Mouse (Mus musculus): Measurements from ENCODE around the gene Cad. TPM values are rescaled to one million over a fixed set of nuclear protein-coding genes. Genes with fewer than 3 reads are reported as not detected.
"Not testable (repeated sequence)": the region's sequence is repeated elsewhere in the genome, so short reads cannot be mapped to it uniquely, and the experiment has no call there.

Gene Cad
- 22.9 and 23.1 TPM in 2 replicates for polyA plus RNA-seq (2014; fragmentation: Nextera tagmentation; extraction: Ambion mirVana)

- Histone ChIP-seq H3K4me1 (ENCODE audit: control insufficient read depth, insufficient read depth, low read length) (peaks cover 6% of the 10 kb centered on the region; the same call in 1 of the 2 replicates), H3K27me3 (ENCODE audit: control insufficient read depth, insufficient read depth, low read length) (no peaks in the 10 kb centered on the region), H3K9ac (ENCODE audit: low read depth, low read length) (peak within 1 kb of the TSS; percentile 89), H3K4me3 (ENCODE audit: low read depth, low read length) (peak within 1 kb of the TSS; percentile 74), H3K4me2 (peak within 1 kb of the TSS; percentile 96), H3K27ac (ENCODE audit: low read depth, low read length) (peak within 1 kb of the TSS; percentile 70), H3K36me3 (ENCODE audit: control insufficient read depth, insufficient read depth, low read length) (peaks cover 7% of the 10 kb centered on the region), H3K9me3 (replicated peaks; ENCODE audit: control insufficient read depth, low read length) (no peaks in the 10 kb centered on the region)
- ATAC-seq (replicated peaks; ENCODE audit: insufficient number of reproducible peaks, low FRiP score, low TSS enrichment), result peak; percentile 95
- WGBS (ENCODE audit: insufficient replicate concordance), result under 1% methylated on average over 63 of the region's 64 CpGs
Observed at GRCm38 (mm10) chr5:31054261-31055215, at the start of gene Cad. Gene Cad (plus strand): TSS chr5:31054780.

- no peak overlapping the region for H3K9ac ChIP-seq (ENCODE audit: low read depth, low read length)
- H3K9me3 ChIP-seq (replicated peaks; ENCODE audit: control insufficient read depth, low read length), result no peaks in the 10 kb centered on the region
- peaks cover 3% of the 10 kb centered on the region; the same call in 1 of the 2 replicates for H3K4me1 ChIP-seq (ENCODE audit: control insufficient read depth, insufficient read depth, low read length)
- ATAC-seq (replicated peaks; ENCODE audit: insufficient number of reproducible peaks, low FRiP score, low TSS enrichment), result no peak
- H3K4me3 ChIP-seq (ENCODE audit: low read depth, low read length), result no peak overlapping the region
- WGBS (ENCODE audit: insufficient replicate concordance), result 65% methylated on average over 3 of the region's 3 CpGs
- no peak overlapping the region for H3K27ac ChIP-seq (ENCODE audit: low read depth, low read length)
- H3K27me3 ChIP-seq (ENCODE audit: control insufficient read depth, insufficient read depth, low read length), result no peaks in the 10 kb centered on the region
- no peaks in the 10 kb centered on the region for H3K36me3 ChIP-seq (ENCODE audit: control insufficient read depth, insufficient read depth, low read length)
- H3K4me2 ChIP-seq, result no peak overlapping the region
Observed at GRCm38 (mm10) chr5:31012737-31013136, 41.8 kb upstream of the Cad start.

- no peak for ATAC-seq (replicated peaks; ENCODE audit: insufficient number of reproducible peaks, low FRiP score, low TSS enrichment)
- Histone ChIP-seq H3K9me3 (replicated peaks; ENCODE audit: control insufficient read depth, low read length) (no peaks in the 10 kb centered on the region), H3K36me3 (ENCODE audit: control insufficient read depth, insufficient read depth, low read length) (no peaks in the 10 kb centered on the region), H3K4me1 (ENCODE audit: control insufficient read depth, insufficient read depth, low read length) (peaks cover 3% of the 10 kb centered on the region; the same call in 1 of the 2 replicates), H3K27me3 (ENCODE audit: control insufficient read depth, insufficient read depth, low read length) (no peaks in the 10 kb centered on the region), H3K4me2 (peak overlapping the region; percentile 20; the same call in 1 of the 2 replicates), H3K9ac (ENCODE audit: low read depth, low read length) (no peak overlapping the region), H3K27ac (ENCODE audit: low read depth, low read length) (peak overlapping the region; percentile 69), H3K4me3 (ENCODE audit: low read depth, low read length) (no peak overlapping the region)
- whole genome bisulfite sequencing (ENCODE audit: insufficient replicate concordance), result 19% methylated on average over 2 of the region's 2 CpGs
Observed at GRCm38 (mm10) chr5:31015913-31016312, 38.7 kb upstream of the Cad start.

DNA sequence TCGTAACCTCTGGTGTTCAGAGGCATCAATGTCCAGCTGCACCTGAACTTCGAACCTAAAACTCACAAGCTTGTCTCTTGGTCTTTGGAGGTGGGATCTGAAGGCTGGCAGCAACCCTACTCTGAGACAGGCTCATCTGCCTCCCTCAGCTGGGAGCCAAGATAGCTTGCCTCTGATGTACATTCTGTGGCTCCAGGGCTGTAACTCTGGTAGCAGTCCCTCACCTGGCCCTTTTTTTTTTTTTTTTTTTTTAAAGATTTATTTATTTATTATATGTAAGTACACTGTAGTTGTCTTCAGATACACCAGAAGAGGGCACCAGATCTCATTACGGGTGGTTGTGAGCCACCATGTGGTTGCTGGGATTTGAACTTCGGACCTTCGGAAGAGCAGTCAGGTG, 32.8 kb upstream of the Cad start:
- not testable (repeated sequence) for H3K36me3 ChIP-seq (ENCODE audit: control insufficient read depth, insufficient read depth, low read length); H3K27ac ChIP-seq (ENCODE audit: low read depth, low read length); H3K4me3 ChIP-seq (ENCODE audit: low read depth, low read length); H3K27me3 ChIP-seq (ENCODE audit: control insufficient read depth, insufficient read depth, low read length); ATAC-seq (replicated peaks; ENCODE audit: insufficient number of reproducible peaks, low FRiP score, low TSS enrichment); H3K9me3 ChIP-seq (replicated peaks; ENCODE audit: control insufficient read depth, low read length); H3K9ac ChIP-seq (ENCODE audit: low read depth, low read length); H3K4me2 ChIP-seq; H3K4me1 ChIP-seq (ENCODE audit: control insufficient read depth, insufficient read depth, low read length)
- 83% methylated on average over 4 of the region's 5 CpGs for WGBS (ENCODE audit: insufficient replicate concordance)

- no peak for ATAC-seq (replicated peaks; ENCODE audit: insufficient number of reproducible peaks, low FRiP score, low TSS enrichment)
- Histone ChIP-seq H3K4me1 (ENCODE audit: control insufficient read depth, insufficient read depth, low read length) (no peaks in the 10 kb centered on the region), H3K27ac (ENCODE audit: low read depth, low read length) (no peak overlapping the region), H3K9ac (ENCODE audit: low read depth, low read length) (no peak overlapping the region), H3K9me3 (replicated peaks; ENCODE audit: control insufficient read depth, low read length) (no peaks in the 10 kb centered on the region), H3K4me2 (no peak overlapping the region), H3K4me3 (ENCODE audit: low read depth, low read length) (no peak overlapping the region), H3K27me3 (ENCODE audit: control insufficient read depth, insufficient read depth, low read length) (no peaks in the 10 kb centered on the region), H3K36me3 (ENCODE audit: control insufficient read depth, insufficient read depth, low read length) (no peaks in the 10 kb centered on the region)
- 73% methylated on average over 1 of the region's 1 CpGs for WGBS (ENCODE audit: insufficient replicate concordance)
Observed at GRCm38 (mm10) chr5:31022690-31023089, 31.9 kb upstream of the Cad start.

GRCm38 (mm10) chr5:31023254-31023653, 31.3 kb upstream of the Cad start:
- no peaks in the 10 kb centered on the region for H3K36me3 ChIP-seq (ENCODE audit: control insufficient read depth, insufficient read depth, low read length)
- H3K9me3 ChIP-seq (replicated peaks; ENCODE audit: control insufficient read depth, low read length), result no peaks in the 10 kb centered on the region
- H3K27me3 ChIP-seq (ENCODE audit: control insufficient read depth, insufficient read depth, low read length), result no peaks in the 10 kb centered on the region
- no peak overlapping the region for H3K4me2 ChIP-seq
- no peak overlapping the region for H3K27ac ChIP-seq (ENCODE audit: low read depth, low read length)
- 32% methylated on average over 3 of the region's 4 CpGs for WGBS (ENCODE audit: insufficient replicate concordance)
- no peak overlapping the region for H3K4me3 ChIP-seq (ENCODE audit: low read depth, low read length)
- H3K4me1 ChIP-seq (ENCODE audit: control insufficient read depth, insufficient read depth, low read length), result no peaks in the 10 kb centered on the region
- no peak for ATAC-seq (replicated peaks; ENCODE audit: insufficient number of reproducible peaks, low FRiP score, low TSS enrichment)
- H3K9ac ChIP-seq (ENCODE audit: low read depth, low read length), result no peak overlapping the region

GRCm38 (mm10) chr5:31024641-31025040, 29.9 kb upstream of the Cad start:
- H3K27me3 ChIP-seq (ENCODE audit: control insufficient read depth, insufficient read depth, low read length), result no peaks in the 10 kb centered on the region
- no peaks in the 10 kb centered on the region for H3K4me1 ChIP-seq (ENCODE audit: control insufficient read depth, insufficient read depth, low read length)
- H3K36me3 ChIP-seq (ENCODE audit: control insufficient read depth, insufficient read depth, low read length), result no peaks in the 10 kb centered on the region
- no peaks in the 10 kb centered on the region for H3K9me3 ChIP-seq (replicated peaks; ENCODE audit: control insufficient read depth, low read length)
- no peak overlapping the region for H3K27ac ChIP-seq (ENCODE audit: low read depth, low read length)
- no peak overlapping the region for H3K4me3 ChIP-seq (ENCODE audit: low read depth, low read length)
- no peak overlapping the region for H3K4me2 ChIP-seq
- H3K9ac ChIP-seq (ENCODE audit: low read depth, low read length), result no peak overlapping the region
- no peak for ATAC-seq (replicated peaks; ENCODE audit: insufficient number of reproducible peaks, low FRiP score, low TSS enrichment)

DNA sequence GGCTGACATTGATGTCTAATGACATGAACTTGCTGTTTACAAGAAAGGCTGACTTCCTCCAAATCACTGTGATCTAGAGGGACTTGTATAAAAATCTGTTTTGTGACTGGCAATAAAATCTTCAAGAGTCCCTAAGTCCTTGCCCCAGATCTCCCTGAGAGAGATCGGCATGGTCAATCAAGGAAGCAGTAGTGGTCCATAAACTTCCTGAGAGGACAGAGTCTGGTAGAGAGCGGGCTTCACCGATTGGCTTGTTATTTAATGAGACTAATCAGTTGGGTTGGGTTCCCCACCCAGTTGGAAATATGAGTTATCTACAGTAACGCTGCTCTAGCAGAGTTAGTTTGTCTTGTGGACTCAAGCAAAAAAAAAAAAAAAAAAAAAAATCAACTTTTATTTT, 23.7 kb upstream of the Cad start:
- Histone ChIP-seq H3K27me3 (ENCODE audit: control insufficient read depth, insufficient read depth, low read length) (no peaks in the 10 kb centered on the region), H3K4me1 (ENCODE audit: control insufficient read depth, insufficient read depth, low read length) (no peaks in the 10 kb centered on the region), H3K4me2 (no peak overlapping the region), H3K9me3 (replicated peaks; ENCODE audit: control insufficient read depth, low read length) (no peaks in the 10 kb centered on the region), H3K9ac (ENCODE audit: low read depth, low read length) (no peak overlapping the region), H3K4me3 (ENCODE audit: low read depth, low read length) (no peak overlapping the region), H3K27ac (ENCODE audit: low read depth, low read length) (no peak overlapping the region), H3K36me3 (ENCODE audit: control insufficient read depth, insufficient read depth, low read length) (no peaks in the 10 kb centered on the region)
- whole genome bisulfite sequencing (ENCODE audit: insufficient replicate concordance), result 81% methylated on average over 4 of the region's 4 CpGs
- no peak for ATAC-seq (replicated peaks; ENCODE audit: insufficient number of reproducible peaks, low FRiP score, low TSS enrichment)

DNA sequence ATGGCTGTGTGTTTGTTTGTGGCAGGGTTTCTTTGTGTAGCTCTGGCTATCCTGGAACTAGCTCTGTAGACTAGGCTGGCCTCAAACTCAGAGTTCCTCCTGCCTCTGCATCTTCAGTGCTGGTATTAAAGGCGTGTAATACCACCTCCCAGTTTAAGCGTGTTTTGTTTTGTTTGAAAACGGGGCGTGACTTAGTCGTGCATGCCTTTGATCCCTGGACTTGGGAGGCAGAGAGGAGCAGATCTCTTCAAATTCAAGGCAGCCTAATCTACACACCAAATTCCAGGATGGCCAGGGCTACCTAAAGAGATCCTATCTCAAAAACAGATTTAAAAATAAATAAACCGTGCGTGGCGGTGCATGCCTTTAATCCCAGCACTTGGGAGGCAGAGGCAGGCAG, 23.1 kb upstream of the Cad start:
- Histone ChIP-seq H3K9ac (ENCODE audit: low read depth, low read length) (no peak overlapping the region), H3K4me2 (no peak overlapping the region), H3K27me3 (ENCODE audit: control insufficient read depth, insufficient read depth, low read length) (no peaks in the 10 kb centered on the region), H3K27ac (ENCODE audit: low read depth, low read length) (no peak overlapping the region), H3K4me1 (ENCODE audit: control insufficient read depth, insufficient read depth, low read length) (no peaks in the 10 kb centered on the region), H3K4me3 (ENCODE audit: low read depth, low read length) (no peak overlapping the region), H3K36me3 (ENCODE audit: control insufficient read depth, insufficient read depth, low read length) (no peaks in the 10 kb centered on the region), H3K9me3 (replicated peaks; ENCODE audit: control insufficient read depth, low read length) (no peaks in the 10 kb centered on the region)
- ATAC-seq (replicated peaks; ENCODE audit: insufficient number of reproducible peaks, low FRiP score, low TSS enrichment), result no peak
- whole genome bisulfite sequencing (ENCODE audit: insufficient replicate concordance), result 83% methylated on average over 8 of the region's 8 CpGs

Measured in heart, embryonic 11.5 days (tissue).